Mouse (Mus musculus): ENCODE results near the gene Zbed4.

DNA sequence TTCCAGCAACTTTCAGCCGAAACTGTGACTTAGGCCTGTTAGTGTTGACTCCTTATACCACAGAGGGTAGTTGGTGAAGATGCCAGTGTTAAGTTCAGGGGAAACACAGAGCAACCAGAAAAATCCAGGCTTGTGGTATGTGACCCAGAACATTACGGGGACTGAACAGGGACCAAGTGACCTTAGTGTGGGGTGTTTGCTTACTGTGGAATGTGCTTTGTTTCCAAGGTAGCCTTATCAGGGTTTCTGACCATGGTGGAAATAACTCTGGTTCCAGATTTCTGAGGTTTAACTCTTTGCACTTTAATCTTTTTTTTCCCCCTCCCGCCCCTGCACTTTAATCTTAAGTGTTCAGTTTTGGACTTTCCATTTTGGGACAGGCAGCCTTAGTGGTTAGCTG is 6.6 kb downstream of the Zbed4 start:
- TF ChIP-seq CTCF (IDR thresholded peaks at IDR 0.05; ENCODE audit: low read depth) (no peak), EP300 (IDR thresholded peaks at IDR 0.05; ENCODE audit: low read depth) (no peak)
